Mouse (Mus musculus) CH12.LX (cell line): Measurements from ENCODE around the gene Grin3a.

Source experiments
- CTCF ChIP-seq, 2 experiments: IDR thresholded peaks in 1 of 2; conservative IDR thresholded peaks in 1 of 2; 2 replicates each; pipeline ENCODE4 v1.5.1; 2011 to 2012; ENCODE audit warnings: low read depth in 2 of 2, low read length in 2 of 2, improper control_type of control experiment in 1 of 2, inconsistent platforms in 1 of 2, mild to moderate bottlenecking in 1 of 2, moderate library complexity in 1 of 2
- ELF1 ChIP-seq: IDR thresholded peaks from 2 replicates; pipeline ENCODE4 v1.6.1; 2014; ENCODE audit warnings: low read depth, mild to moderate bottlenecking, inconsistent platforms, low read length, improper control_type of control experiment
- POLR2A ChIP-seq: IDR thresholded peaks from 2 replicates; pipeline ENCODE4 v1.6.1; 2011; ENCODE audit warnings: low read depth, mild to moderate bottlenecking, improper control_type of control experiment, low read length
- RCOR1 ChIP-seq: conservative IDR thresholded peaks from 2 replicates; pipeline ENCODE4 v1.6.1; 2012; ENCODE audit warnings: low read depth, mild to moderate bottlenecking, inconsistent platforms, low read length, improper control_type of control experiment

DNA sequence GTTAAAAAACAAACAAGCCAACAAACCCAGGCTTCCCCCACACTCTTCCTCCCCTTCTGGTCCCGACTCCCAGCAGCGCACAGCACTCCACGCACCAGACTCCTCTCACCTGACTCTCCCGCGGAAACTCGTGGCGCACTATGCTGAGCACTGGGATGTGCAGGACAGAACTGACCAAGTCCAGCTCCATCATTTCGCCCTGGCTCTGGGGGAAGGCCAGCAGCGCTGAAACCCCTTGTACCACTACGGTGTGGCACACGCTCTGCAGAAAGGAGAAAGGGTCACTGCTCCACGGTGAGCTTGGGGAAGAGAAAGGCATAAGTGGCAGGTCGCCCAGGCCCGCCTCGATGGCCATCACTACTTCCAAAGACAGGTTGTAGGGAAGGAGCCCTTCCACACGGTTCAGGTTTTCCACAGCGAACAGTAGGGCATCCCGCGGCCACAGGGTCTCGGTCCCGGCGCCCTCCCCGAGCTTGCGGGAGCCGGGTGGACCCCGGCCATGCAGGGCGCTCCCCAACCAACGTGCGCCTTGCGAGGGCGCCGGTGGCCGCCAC lies 1.2 kb downstream of the Grin3a start:
- no peak for TF ChIP-seq CTCF (conservative IDR thresholded peaks at IDR 0.05 in 1 of 2, IDR thresholded peaks at IDR 0.05 in 1 of 2; ENCODE audit: low read depth in 2 of 2, low read length in 2 of 2)
- no peak for TF ChIP-seq RCOR1
- no peak for TF ChIP-seq POLR2A
- TF ChIP-seq ELF1: no peak
